Mouse (Mus musculus) heart, adult 18-20 months (tissue): ENCODE results near the gene Prpf38a. TPM values are rescaled to one million over a fixed set of nuclear protein-coding genes. Genes with fewer than 3 reads are reported as not detected.

Experiments used
- DNase-seq, 2 experiments: peaks; one replicate each; pipeline ENCODE4 v3.0.0; 2021 to 2022; ENCODE audit warnings: mixed read lengths in 1 of 2
- long read RNA-seq, 2 experiments: library from polyadenylated mRNA; stranded (forward); transcript quantifications; one replicate each; pipeline ENCODE4 v2.0.0; 2021
- total RNA-seq, 2 experiments: library from RNA; stranded (reverse); gene quantifications; 2 replicates each; pipeline ENCODE4 v1.2.3; 2021

Prpf38a gene
- total RNA-seq, result 10 to 100 TPM; 15.5 to 15.8 TPM
- long read RNA-seq, experiment 1, transcript Prpf38a-201 (10 exons, 1,516 nt), result major isoform, 10 of 10 reads
- long read RNA-seq, experiment 1, partial matches to known transcripts, result 0 of 10 reads
- long read RNA-seq, experiment 1, other reads (novel, unspliced or antisense), result 0 of 10 reads
- long read RNA-seq, experiment 2, transcript Prpf38a-201 (10 exons, 1,516 nt), result major isoform, 9 of 10 reads
- long read RNA-seq, experiment 2, partial matches to known transcripts, result 1 of 10 reads
- long read RNA-seq, experiment 2, other reads (novel, unspliced or antisense), result 0 of 10 reads

GRCm38 (mm10) chr4:108578840-108579742 lies at the start of gene Prpf38a, which contains the start of gene Orc1:
Gene Prpf38a, minus strand, starts transcription at chr4:108579336.
Gene Orc1, plus strand, starts transcription at chr4:108579423.
- peak; percentile 97 to 99 for DNase-seq

- no peak for DNase-seq
These were observed 47.9 kb upstream of the Prpf38a start for GRCm38 (mm10) chr4:108627066-108627465.

GRCm38 (mm10) chr4:108621504-108621903 lies 42.4 kb upstream of the Prpf38a start:
- DNase-seq, result no peak

GRCm38 (mm10) chr4:108620536-108620935 lies 41.4 kb upstream of the Prpf38a start:
- no peak for DNase-seq

- peak; percentile 88 to 93 for DNase-seq
These were observed 40.6 kb upstream of the Prpf38a start, which contains the start of gene Cc2d1b for GRCm38 (mm10) chr4:108619587-108620341. Gene Cc2d1b, plus strand, starts transcription at chr4:108619940.

GRCm38 (mm10) chr4:108619165-108619564 lies 40.0 kb upstream of the Prpf38a start:
- DNase-seq, result no peak

- no peak for DNase-seq
These were observed 39.5 kb upstream of the Prpf38a start for GRCm38 (mm10) chr4:108618586-108618985.

- DNase-seq, result no peak
These were observed 31.8 kb upstream of the Prpf38a start for GRCm38 (mm10) chr4:108610935-108611334.

- no peak for DNase-seq
These were observed 29.5 kb upstream of the Prpf38a start for GRCm38 (mm10) chr4:108608651-108609050.

- no peak for DNase-seq
These were observed 22.7 kb upstream of the Prpf38a start for GRCm38 (mm10) chr4:108601870-108602269.

- DNase-seq, result no peak
These were observed 19.2 kb upstream of the Prpf38a start for GRCm38 (mm10) chr4:108598306-108598705.

- no peak for DNase-seq
These were observed 16.6 kb upstream of the Prpf38a start for GRCm38 (mm10) chr4:108595785-108596184.

- no peak for DNase-seq
These were observed 14.2 kb upstream of the Prpf38a start for GRCm38 (mm10) chr4:108593376-108593775.

- DNase-seq, result no peak
These were observed 741 bp upstream of the Prpf38a start for GRCm38 (mm10) chr4:108579743-108580411.

GRCm38 (mm10) chr4:108572644-108573043 lies 6.5 kb downstream of the Prpf38a start:
- no peak for DNase-seq

GRCm38 (mm10) chr4:108565026-108565425 lies 14.1 kb downstream of the Prpf38a start:
- no peak for DNase-seq

GRCm38 (mm10) chr4:108539701-108540100 lies 39.4 kb downstream of the Prpf38a start:
- no peak for DNase-seq
